Comparison of ENCODE assay signal across 9 mouse cellular contexts in the genomic region with DNA sequence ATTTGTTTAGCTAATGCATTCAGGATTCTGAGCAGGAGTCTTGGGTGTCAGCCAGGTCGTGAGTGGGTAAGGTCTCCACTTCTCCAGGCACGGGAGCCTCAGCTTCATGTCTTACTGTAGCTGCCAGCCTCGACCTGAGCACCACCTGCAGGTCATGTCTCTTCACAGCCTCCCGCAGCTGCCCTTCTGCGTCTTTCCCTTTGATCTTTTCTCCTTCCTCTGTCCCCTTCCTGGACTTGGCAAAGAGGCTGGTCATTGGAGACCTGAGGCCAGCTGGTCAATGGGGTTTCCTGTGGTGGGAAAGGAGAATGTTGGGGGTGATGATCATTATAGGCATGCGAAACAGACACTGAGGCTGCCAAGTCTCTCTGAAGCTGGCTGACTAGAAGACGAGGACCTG. TPM values are rescaled to one million over a fixed set of nuclear protein-coding genes. Genes with fewer than 3 reads are reported as not detected.
DNase-seq lines count a peak whose midpoint lies in the region; TF ChIP-seq lines count a peak whose summit lies in the region.
"Had no signal": no experiment of that assay in that cellular context is flagged by ENCODE, and none has a peak within 500 bp of the region (broad histone marks: within the 10 kb centered on the region; RNA-seq: fewer than 3 reads in every experiment).

No protein-coding gene starts in this region.

- no peak overlapping the region for H3K27ac ChIP-seq in spleen, adult 2 months (ENCODE audit: insufficient read depth, low read length)
- H3K27ac ChIP-seq: embryonic facial prominence, embryonic 13.5 days had no signal

- no peaks in the 10 kb centered on the region for H3K27me3 ChIP-seq in spleen, adult 2 months (ENCODE audit: control insufficient read depth, insufficient read depth, low read length)
- H3K27me3 ChIP-seq: embryonic facial prominence, embryonic 13.5 days had no signal

- H3K36me3 ChIP-seq in spleen, adult 2 months (ENCODE audit: control insufficient read depth, insufficient read depth, low read length) = peaks cover 6% of the 10 kb centered on the region

- peak; percentile 68 for DNase-seq in heart, adult 11 months
- DNase-seq in heart, adult 9 months (ENCODE audit: low spot score in 2 of 2) = no peak
- DNase-seq in spleen, adult 18-20 months = peak; percentile 25 to 39
- no peak for DNase-seq in spleen, adult 12 weeks (ENCODE audit: low spot score)
- DNase-seq in cerebellum, postnatal 36 days = peak; percentile 46 to 51
- DNase-seq in spleen, adult 2 months (ENCODE audit: low read depth in 1 of 2, low spot score in 2 of 2) = peak in 1 of 2 experiments; percentile 41
- no peak for DNase-seq in urinary bladder, postnatal 10 days (ENCODE audit: low spot score)
- no peak for DNase-seq in adipocyte (ENCODE audit: low spot score)

- no peak for TF ChIP-seq POLR2A in spleen, adult 2 months (IDR thresholded peaks at IDR 0.05; ENCODE audit: low read depth, low read length)

- peak; percentile 71; the same call in 1 of the 2 replicates for TF ChIP-seq CTCF in spleen, adult 2 months (IDR thresholded peaks at IDR 0.05; ENCODE audit: extremely low read depth, insufficient read depth, insufficient read length, insufficient replicate concordance)

- WGBS in spleen, adult 2 months = 28% methylated on average over 7 of the region's 7 CpGs

- no peaks in the 10 kb centered on the region; the same call in 1 of the 2 replicates for H3K4me1 ChIP-seq in spleen, adult 2 months (ENCODE audit: control insufficient read depth, insufficient read depth, insufficient read length)

- H3K4me3 ChIP-seq in spleen, adult 2 months (ENCODE audit: extremely low read depth, insufficient read depth, insufficient read length) = no peak overlapping the region
- H3K4me3 ChIP-seq: embryonic facial prominence, embryonic 13.5 days had no signal

RNA-seq across cellular contexts. Expression of a gene that starts 55.1 kb away (rescaled TPM):
- polyA plus RNA-seq in spleen, adult 2 months (2012; rRNA removed) = 145 and 196 TPM in 2 replicates

Comparison
In these comparisons a context has a peak if more than half of its experiments do, and no peak if none do; other contexts are left out.
1. DNase-seq: peak in heart, adult 11 months (single experiment), spleen, adult 18-20 months (2 of 2) and cerebellum, postnatal 36 days (2 of 2); none in heart, adult 9 months (0 of 2), spleen, adult 12 weeks (single experiment), urinary bladder, postnatal 10 days (single experiment) and adipocyte (single experiment).